Mouse (Mus musculus) heart, postnatal 0 days (tissue): Measurements from ENCODE around the gene Clcn3.

Experiments
- CTCF ChIP-seq: IDR thresholded peaks from 2 replicates; pipeline ENCODE4 v1.5.1; 2016; ENCODE audit warnings: antibody characterized with exemption, control low read depth, low read depth
- EP300 ChIP-seq: IDR thresholded peaks from 2 replicates; pipeline ENCODE4 v1.6.1; 2016; ENCODE audit warnings: antibody characterized with exemption, low read depth

DNA sequence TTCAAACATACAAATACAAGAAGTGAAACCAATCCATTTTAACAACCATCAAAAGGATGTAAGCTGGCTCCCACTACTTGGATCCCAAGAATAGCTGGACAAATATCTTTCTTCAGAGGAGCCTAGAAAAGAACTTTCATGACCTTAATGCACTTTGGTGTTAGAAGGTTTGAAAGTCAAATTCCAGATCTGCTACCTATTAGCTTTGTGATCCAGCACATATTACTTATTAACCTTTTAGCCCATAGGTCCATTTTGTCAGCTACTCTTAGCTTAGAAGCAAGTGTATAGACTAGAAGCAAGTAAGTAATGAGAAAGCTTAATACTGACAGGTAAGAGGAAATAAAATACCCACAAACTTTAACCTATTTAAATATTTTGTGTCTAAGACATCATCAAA, 35.6 kb downstream of the Clcn3 start:
- TF ChIP-seq CTCF (no peak), EP300 (no peak)
